Mouse (Mus musculus): ENCODE results near the gene Lmx1a.

The Lmx1a gene

DNA sequence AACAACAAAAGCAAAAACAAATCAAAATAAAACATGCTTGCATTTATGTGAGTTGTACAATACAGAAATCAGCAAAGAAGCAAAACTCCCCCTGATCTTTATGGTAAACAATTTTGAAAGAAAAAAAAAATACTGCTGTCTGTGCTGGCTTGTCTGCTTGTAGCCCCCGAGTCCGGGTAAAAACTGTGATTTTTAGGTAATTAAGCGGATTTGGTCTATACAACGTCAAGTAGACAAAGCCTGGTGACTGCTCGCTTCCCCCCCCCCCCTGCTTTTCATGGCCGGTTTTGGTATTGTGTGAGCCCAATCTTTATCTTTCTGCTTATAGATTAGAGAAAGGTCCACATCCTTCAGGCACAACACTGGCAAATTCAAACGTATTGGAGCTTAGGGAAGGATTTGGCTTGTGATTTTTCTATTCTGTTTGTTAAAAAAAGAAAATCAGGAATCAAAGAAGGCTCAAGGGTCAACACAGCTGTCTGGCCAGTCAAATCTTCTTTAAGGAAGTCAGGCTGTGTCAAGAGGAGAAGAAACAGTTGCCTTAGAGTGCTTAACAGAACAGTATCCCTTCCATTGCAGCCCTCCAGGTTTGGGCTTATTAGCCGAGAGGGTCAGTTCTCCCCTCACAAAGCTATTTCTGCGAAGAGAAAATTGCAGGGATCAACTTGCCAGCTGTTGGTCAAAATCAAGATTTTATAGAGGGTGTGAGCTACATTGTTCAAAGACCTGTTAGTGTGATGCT is 4.6 kb downstream of the Lmx1a start:
- no peak for DNase-seq (ENCODE audit: low spot score in 2 of 2)

DNA sequence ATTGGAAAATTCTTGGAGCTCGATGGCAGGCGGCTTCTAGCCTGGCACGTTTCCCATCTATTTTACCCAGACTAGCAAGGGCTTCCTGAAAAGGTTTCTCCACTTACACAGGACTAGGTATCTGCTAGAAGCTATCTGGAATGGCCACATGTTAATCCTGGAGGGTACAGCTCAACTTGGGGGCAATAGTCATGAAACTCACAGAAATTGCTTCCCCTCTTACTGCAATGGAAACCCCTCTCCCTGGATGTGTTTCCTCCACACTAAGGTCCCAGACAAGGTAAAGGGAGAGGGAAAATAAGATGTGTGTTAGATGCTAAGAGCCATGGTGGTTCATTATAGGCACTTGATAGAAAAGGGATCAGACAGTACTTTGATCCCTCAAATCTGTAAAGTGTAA is 5.7 kb downstream of the Lmx1a start:
- no peak for DNase-seq (ENCODE audit: low spot score in 2 of 2)

DNA sequence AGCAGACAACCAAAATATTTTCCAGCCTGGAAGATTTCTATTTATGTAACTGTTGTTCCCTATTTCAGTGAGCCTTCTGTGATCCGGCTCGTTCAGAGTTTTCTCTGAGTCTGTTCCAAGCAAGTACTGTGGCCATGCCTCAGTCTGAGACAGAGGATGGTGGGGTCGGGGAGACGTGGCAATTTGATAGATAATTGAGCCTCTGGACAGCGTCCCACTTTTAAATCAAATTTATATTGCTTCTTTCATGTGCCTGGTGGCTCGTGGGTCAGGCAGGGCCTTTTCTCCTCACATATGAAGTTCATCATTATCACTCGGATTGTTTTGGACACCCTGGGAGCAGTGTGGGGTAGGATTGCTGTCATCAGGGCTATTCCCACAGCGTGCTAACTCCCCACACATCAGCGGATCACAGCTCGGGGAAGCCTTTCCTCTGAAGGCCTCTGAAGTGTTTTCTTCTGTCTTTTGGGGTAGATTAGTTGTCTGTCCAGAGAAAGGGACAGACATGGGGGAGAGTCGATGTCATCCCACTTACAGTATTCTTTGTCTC is 6.9 kb downstream of the Lmx1a start:
- no peak for DNase-seq (ENCODE audit: low spot score in 2 of 2)

DNA sequence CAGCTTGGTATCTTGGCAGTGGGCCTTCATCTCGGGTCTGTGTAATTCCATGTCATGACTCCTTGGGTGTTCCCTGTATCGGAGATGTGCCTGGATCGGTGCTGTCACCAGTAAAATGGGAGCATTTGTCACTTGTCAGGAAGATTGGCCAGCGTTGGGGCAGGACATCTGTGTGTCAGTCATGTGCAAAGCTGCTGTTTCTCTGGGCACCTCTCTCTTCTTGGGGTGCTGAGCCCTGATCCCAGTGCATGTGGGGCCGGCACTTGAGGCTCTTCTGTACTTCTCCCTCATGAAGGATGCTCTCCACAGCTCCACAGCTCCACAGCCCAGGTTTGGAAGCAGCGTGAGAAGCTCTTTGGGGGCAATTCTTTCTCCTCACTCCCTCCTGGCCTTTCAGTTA is 10.7 kb downstream of the Lmx1a start:
- no peak for DNase-seq (ENCODE audit: low spot score in 2 of 2)

DNA sequence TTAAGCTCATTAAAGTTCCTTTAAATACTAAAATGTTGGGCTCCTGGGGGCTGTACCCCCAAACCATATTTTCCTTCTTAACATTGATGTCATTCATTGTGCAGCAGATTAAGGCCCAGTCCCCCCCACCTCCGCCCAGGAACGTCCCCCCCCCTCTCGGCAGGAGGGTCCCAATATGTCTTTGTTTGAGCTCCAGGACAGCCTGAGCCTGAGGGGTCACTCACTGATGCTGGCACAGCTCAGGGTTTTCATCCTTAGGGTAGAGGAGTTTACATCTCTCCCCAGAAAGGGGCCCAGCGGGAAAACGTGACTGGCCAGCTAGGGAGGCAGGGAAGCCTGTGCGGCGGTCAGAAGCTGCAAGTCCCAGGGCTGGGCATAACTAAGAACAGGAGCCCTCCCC is 11.2 kb downstream of the Lmx1a start:
- DNase-seq (ENCODE audit: low spot score in 2 of 2), result no peak

DNA sequence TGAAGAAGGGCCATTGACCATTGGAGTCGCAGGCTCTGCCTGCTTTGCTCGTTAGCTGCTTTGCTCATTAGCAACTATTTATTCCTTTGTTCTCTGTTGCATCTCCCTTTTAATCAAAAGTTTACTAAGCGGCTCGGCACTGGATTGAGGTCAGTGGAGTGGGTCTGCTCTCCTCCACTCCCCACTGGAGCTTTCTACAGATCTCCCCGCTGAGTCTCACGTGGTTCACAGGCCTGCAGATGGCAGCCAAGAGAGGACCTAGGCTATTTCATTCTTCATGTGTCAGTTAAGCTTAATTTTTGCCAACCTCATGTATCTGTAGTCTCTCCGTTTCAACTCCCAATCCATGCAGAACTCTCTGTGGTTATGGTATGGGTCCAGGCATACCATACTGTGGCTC is 16.5 kb downstream of the Lmx1a start:
- no peak for DNase-seq (ENCODE audit: low spot score in 2 of 2)

DNA sequence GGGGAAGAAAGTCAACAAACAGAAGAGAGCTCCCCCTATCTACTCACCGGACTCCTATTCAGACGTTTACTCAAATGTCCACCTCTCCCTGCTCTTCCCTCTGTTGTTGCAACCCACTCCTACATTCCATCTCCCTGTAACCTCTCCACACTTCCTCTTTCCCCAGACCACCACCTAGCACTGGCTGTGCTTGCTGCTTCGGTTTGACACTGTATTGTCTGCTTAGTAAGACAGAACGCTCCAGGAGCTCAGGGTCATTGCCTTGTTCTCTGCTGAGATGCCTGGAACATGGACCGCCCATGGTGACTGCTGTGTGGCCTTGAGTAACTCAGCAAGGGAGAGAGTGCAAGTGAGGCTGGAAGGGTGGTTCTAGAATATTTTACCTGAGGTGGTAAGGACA is 19.7 kb downstream of the Lmx1a start:
- DNase-seq (ENCODE audit: low spot score in 2 of 2), result no peak

DNA sequence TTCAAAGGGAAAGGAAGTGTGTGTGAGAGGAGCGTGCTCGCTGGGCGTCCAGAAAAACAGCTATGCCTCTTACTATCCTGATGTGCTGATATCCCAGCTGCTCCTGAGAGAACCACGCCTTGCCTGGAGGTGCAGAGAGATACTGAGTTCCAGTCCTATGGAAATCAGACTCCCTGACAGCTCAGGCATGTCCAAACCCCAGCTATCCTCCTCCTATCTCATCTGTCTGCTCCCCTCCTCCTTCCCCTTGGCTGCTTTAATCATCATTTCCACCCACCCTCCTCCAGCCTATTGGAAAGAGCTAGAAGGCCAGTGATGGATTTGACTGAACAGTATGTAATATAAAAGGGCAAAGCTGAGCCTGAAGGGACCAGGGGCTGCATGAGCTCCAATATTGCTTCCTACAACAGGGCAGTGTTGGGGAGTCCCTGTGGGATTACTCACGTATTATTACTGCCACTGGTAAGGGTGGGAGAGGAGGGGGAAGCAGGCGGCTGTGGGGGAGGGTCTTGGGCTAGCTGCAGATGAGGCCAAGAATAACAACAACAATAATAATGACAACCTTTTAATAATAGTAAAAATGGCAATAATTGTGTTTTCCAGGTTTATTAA is 26.8 kb downstream of the Lmx1a start:
- no peak for DNase-seq (ENCODE audit: low spot score in 2 of 2)

DNA sequence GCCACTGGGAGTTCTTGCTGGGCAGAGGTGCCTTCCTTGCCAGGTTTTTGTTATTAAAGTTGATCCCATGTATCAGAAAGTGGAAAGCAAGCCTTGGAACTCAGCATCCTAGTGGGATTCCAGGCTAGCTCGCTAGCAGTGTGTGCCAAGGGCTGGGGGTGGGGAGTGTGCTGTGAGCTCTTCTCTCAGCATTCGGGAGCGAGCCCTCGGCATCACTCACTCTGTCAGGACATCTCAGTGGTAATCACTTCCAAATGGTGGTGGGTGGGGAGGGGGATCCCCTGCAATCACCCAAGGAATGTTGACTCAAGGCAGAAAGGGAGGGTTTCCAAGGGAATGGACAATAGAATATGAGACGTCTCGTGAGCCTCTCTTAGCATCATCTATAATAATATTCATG is 45.4 kb downstream of the Lmx1a start:
- no peak for DNase-seq (ENCODE audit: low spot score in 2 of 2)

DNA sequence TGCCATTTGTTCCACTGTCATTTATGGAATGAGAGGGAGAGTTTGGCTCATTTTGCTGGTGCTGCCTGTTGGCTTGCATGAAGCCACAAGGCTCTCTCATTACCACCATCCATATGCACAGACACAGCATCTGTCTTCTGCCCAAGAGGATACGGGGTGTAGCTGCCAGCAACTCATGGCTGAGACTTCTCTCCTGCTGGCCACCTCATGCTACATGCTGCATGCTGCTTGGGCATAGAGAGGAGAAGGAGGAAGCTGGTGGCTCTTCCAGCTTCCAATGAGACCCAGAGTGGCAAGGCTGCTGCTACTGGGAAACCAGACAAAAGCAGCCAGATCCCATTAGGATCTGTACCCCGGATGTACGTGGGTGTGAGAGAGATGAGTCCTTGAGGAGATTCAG is 47.8 kb downstream of the Lmx1a start:
- no peak for DNase-seq (ENCODE audit: low spot score in 2 of 2)

DNA sequence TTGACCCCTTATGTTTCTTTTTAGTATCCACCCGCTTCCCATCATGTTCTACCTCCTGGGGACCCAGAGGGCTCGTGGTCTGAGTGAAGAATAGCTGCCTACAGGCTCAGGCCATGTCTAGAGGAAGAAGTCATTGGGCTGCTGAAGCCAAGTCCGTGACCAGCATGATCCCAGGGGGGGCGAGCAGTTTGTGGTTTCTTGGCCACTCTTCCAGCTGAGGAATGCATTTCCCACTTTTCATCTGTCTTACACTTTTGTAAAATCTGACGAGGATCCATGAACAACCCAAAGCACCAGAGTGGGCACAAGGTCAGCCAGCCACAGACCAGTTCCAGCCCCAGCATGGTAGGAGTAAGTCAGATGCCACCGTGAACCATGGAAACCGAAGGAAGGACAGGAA is 50.2 kb downstream of the Lmx1a start:
- no peak for DNase-seq (ENCODE audit: low spot score in 2 of 2)

DNA sequence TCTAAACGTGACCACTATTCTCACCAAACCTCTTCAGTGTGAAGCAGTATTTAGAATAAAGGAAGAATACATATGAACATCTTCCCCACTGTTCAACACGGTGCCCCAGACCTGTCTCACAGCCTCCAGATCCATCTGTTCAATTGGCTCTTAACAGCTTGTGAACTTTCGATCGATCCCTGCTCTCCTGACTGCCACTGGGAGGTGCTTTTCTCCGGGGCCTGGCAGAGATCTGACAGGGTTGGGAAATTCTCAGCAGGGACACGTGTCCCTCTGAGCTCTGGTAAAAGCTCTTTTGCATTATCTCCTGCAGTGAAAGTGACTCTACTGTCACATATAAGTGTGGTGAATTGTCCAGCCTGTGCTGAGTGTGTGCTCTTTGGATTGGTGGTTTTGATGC is 57.6 kb downstream of the Lmx1a start:
- DNase-seq (ENCODE audit: low spot score in 2 of 2), result no peak

DNA sequence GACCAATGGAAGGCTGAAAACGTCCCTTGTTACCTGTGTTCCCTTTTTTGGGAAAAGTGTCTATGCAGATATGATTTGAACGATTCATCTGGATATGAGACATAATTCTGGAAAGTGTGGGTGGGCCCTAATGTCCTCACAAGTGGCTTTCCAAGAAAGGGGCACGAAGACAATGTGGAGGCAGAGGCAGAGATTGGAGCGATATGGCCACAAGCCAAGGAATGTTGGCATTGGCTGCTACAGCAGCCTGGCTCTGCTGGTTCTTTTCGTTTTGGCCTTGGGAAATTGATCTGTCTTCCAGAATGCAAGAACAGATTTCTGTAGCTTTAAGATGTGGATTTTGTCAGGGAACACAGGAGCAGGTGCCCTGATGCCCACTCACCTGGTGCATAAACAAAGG is 63.6 kb downstream of the Lmx1a start:
- DNase-seq (ENCODE audit: low spot score in 2 of 2), result no peak

DNA sequence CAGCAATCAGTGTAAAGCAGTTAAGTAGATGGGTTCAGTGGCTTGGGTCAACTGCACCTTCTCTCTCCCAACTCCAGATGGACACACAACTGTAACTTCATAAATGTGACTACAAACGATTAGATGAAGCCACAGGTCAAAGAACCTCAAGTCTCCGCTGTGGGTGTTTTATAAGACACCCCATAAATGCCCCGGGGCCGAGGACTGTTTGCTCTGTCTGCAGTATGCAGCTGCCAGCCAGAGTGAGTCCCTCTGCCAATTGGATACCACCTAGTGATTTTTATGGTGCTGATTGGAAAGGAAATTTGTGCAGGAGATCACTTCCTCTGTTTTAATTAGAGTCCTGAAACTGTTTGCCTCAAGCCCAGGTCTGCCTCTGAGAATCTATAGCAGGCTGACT is 65.0 kb downstream of the Lmx1a start:
- DNase-seq (ENCODE audit: low spot score in 2 of 2), result no peak

DNA sequence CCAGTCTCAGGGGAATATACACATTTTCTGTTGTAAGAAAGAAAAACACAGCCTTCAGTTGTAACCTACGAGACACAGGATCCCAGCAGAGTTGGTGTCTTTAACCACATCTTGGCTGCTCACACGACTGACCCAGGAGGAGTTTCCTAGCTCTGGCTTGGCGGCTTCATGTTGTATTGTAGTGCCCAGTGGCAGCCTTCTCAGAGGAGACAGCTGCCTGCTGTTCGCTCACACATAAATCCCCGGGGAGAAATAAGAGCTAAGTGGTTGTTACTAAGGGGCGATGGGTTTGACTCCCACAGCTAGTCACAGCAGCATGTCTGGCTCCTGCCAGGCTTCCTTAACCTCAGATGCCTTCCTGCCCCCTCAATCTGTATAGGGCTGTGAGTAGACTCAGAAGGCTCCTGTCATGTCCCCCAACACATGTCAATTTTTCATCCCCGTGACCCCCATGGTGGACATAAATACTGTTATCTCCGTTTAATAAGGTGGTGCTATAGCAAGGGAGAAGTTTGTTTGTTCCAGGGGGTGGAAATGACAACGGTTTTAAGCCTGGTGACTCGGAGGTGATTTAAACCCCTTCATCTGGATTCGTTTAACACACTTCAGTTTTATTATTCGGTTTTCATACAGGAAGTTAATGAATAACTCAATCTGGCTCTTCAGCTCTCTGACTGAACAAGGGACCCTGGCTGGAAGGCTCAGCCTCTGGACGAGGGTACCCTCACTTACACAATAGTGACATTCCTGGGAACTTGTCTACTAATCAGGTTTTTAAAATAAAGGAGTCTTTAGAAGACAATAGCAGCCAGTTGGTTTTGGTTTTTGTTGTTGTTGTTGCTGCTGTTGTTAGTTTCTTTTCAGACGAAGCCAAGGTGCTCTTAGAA is 65.8 kb downstream of the Lmx1a start:
- no peak for DNase-seq (ENCODE audit: low spot score in 2 of 2)

DNA sequence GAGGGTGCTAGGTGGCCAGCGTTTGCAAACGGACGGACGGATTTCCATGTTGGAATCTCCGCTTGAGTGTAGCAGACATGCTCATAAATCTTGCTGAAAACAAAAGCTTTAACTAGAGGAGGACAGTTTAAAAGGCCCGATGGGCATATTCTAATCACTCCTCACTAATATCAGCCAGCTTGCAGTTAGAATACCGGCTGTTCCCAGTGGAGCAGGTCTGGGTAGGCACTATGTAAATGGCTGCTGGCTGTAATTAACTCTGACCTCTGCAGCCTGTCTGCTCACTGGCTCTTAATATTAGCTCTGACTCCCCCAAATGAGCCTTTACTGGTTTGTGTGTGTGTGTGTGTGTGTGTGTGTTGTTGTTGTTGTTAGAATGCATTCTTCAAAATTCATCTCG is 69.2 kb downstream of the Lmx1a start:
- no peak for DNase-seq (ENCODE audit: low spot score in 2 of 2)

DNA sequence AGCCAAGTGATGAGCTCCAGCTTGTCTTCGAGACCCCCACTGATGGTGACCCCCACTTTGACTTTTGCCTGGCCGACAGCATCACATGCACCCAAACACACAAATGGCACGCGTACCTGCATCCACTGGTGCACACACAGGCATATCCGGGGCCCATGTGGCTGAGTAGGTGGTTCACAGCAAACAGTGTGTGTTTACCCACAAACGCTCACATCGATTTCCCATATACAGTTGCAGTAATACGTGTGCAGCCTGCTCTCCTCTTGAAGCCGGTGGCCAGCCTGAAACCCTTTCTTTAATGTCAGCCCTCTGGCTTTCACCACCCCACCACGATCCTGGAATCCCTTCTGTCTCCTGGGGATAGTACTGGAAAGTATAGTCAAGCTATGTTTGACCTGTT is 71.3 kb downstream of the Lmx1a start:
- no peak for DNase-seq (ENCODE audit: low spot score in 2 of 2)

DNA sequence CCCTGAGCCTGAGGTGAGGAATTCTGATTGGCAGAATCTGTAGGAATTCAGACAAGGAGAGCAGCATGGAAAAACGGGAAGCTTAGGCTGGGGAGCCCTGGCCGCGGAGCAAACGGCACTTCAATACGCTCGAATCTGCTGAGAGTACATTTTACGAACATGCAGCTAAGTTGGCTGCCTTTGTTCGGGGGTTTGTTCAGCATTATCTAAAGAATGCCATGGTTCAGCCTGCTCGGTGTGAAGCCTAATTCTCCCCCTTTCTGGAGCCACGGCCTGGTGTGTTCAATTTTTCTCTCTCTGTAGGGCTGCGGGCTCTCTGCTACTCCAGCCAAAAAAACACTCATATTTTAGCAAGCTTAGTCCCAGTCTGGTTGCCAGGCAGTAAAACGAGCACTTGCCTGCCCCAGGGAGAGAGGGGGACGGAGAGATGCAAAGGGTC is 72.8 kb downstream of the Lmx1a start:
- DNase-seq (ENCODE audit: low spot score in 2 of 2), result no peak

DNA sequence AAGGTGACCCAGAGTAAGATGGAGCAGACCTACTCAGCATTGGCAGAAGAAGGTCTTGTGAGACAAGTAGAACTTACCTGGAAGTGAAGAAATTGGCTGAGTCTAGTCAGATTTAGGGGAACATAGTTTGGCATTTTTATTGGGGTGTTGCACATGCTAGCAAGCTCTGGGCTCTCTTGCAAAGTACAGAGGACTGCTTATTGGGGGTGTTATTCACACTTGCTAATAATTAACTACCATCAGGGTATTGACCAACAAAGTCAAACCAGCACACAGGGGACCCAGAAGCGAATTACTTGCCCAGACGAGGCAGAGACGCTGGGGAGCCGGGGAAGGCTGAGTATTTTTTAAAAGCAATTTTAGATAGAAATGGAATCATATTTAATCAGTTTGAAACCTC is 77.6 kb downstream of the Lmx1a start:
- no peak for DNase-seq (ENCODE audit: low spot score in 2 of 2)

DNA sequence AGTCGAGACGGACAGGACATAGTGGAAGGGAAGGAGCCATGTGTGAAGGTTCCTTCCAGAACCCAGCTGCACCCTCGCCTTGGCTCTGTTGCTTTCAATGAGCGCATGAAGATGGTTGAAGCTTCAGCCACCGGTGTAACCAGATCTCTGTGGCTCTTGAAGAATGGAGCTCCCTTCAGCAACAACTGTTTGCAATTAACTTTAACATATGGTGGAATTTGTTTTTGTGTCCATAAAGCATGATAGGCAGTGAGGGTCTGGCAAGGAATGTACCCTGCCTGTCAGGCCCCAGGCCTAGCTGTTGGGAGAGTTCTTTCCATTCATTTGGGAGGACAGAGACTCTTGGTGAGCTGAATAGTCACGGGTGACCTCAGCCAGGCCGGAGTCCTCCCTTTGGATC is 81.4 kb downstream of the Lmx1a start:
- DNase-seq (ENCODE audit: low spot score in 2 of 2), result no peak

DNA sequence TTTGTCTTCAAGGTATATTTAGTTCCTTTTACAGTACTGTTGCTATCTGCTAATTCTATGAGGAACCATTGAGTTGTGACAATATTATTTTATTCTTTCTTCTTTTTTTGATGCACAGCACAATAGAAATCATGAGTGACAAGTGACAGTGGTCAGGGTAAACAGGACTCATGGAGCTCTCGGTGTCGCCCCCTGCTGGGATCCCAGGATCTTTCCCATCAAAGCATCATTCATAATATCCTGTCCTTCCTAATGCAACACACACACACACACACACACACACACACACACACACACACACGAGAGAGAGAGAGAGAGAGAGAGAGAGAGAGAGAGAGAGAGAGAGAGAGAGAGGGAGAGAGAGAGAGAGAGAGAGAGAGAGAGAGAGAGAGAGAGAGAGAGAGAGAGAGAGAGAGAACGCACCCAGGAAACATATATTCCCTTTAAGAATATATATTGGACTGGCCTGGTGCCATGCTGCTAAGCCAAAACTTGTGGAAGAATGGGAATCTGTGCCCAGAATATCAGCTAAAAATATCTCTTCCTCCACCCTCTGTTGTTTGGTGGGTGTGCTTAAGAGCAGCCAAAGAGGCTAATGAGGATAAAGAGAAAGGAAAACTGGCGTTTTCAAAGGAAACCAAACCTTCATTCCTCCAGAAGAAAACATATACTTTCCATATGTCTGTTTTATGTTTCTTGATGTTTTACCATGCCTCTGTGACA is 90.9 kb downstream of the Lmx1a start:
- DNase-seq (ENCODE audit: low spot score in 2 of 2), result no peak

All from spleen, postnatal 36 days (tissue).